Comparison of ENCODE assay signal across 19 mouse cellular contexts in the genomic region with DNA sequence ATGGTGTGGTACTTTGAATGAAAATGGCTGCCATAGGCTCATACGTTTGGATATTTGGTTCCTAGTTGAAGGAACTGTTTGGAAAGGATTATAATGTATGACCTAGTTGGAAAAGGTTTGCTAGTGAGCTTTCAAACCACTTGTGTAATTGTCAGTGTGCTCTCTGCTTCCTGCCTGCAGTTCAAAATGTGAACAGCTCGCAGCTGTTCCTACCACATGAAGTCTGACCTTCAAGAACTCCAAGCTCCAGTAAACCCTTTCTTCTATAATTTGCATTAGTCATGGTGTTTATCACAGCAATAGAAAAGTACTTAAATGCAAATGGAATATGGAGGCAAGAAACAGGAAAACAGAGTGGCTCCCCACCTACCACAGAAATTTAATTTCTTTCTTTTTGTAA.
"Had no signal": no experiment of that assay in that cellular context is flagged by ENCODE, and none has a peak within 500 bp of the region (broad histone marks: within the 10 kb centered on the region; RNA-seq: fewer than 3 reads in every experiment).

No protein-coding gene starts in this region.

- ATAC-seq: liver, postnatal 0 days; lung, postnatal 0 days; midbrain, embryonic 15.5 days had no signal

- H3K4me1 ChIP-seq: limb, embryonic 12.5 days; limb, embryonic 15.5 days; midbrain, embryonic 10.5 days; midbrain, embryonic 15.5 days; neural tube, embryonic 13.5 days; stomach, embryonic 15.5 days had no signal

- H3K9me3 ChIP-seq: limb, embryonic 12.5 days; limb, embryonic 15.5 days; midbrain, embryonic 10.5 days; midbrain, embryonic 15.5 days; neural tube, embryonic 13.5 days; stomach, embryonic 15.5 days had no signal

- H3K27me3 ChIP-seq: limb, embryonic 12.5 days; limb, embryonic 15.5 days; midbrain, embryonic 15.5 days; neural tube, embryonic 13.5 days; stomach, embryonic 15.5 days had no signal

- H3K9ac ChIP-seq: limb, embryonic 12.5 days; limb, embryonic 15.5 days; liver, embryonic 14.5 days; liver, postnatal 0 days; lung, embryonic 14.5 days; midbrain, embryonic 15.5 days; neural tube, embryonic 13.5 days; stomach, embryonic 15.5 days had no signal

- DNase-seq: kidney, adult 2 months; kidney, postnatal 25 days; left cerebral cortex, postnatal 4 days; liver, postnatal 0 days; lung, embryonic 14.5 days; right cerebral cortex, postnatal 25 days; spleen, adult 18-20 months; thymus, postnatal 25 days had no signal

- H3K4me3 ChIP-seq: limb, embryonic 12.5 days; limb, embryonic 15.5 days; midbrain, embryonic 10.5 days; midbrain, embryonic 15.5 days; neural tube, embryonic 13.5 days; stomach, embryonic 15.5 days had no signal

- H3K4me2 ChIP-seq: limb, embryonic 12.5 days; limb, embryonic 15.5 days; liver, embryonic 11.5 days; lung, embryonic 14.5 days; midbrain, embryonic 15.5 days; neural tube, embryonic 13.5 days; stomach, embryonic 15.5 days had no signal

- H3K27ac ChIP-seq: kidney, postnatal 0 days; limb, embryonic 12.5 days; limb, embryonic 15.5 days; liver, embryonic 14.5 days; macrophage; midbrain, embryonic 10.5 days; midbrain, embryonic 15.5 days; neural tube, embryonic 13.5 days; stomach, embryonic 15.5 days had no signal

- H3K36me3 ChIP-seq: limb, embryonic 12.5 days; limb, embryonic 15.5 days; midbrain, embryonic 10.5 days; midbrain, embryonic 15.5 days; neural tube, embryonic 13.5 days; stomach, embryonic 15.5 days had no signal
